Mouse (Mus musculus) forebrain, embryonic 13.5 days (tissue): ENCODE results near the gene Sgpp1. TPM values are rescaled to one million over a fixed set of nuclear protein-coding genes. Genes with fewer than 3 reads are reported as not detected.

Experiments
- ATAC-seq: fragments of 200-750 bp; cut with Nextera tagmentation; 2 replicates; pipeline ENCODE4 v1.8.0; 2017
- H3K27ac ChIP-seq: fragments of 300-500 bp; sonication (generic); 2 replicates; pipeline ENCODE4 v1.5.1; 2015; ENCODE audit warnings: inconsistent platforms, mild to moderate bottlenecking, moderate library complexity
- H3K27me3 ChIP-seq: fragments of 300-500 bp; sonication (generic); 2 replicates; pipeline ENCODE4 v1.6.1; 2015; ENCODE audit warnings: mild to moderate bottlenecking, inconsistent platforms
- H3K36me3 ChIP-seq: fragments of 300-500 bp; sonication (generic); 2 replicates; pipeline ENCODE4 v1.6.1; 2015; ENCODE audit warnings: mild to moderate bottlenecking, inconsistent platforms; ENCODE audit not compliant: poor library complexity, severe bottlenecking
- H3K4me1 ChIP-seq: fragments of 300-500 bp; sonication (generic); 2 replicates; pipeline ENCODE4 v1.6.1; 2015; ENCODE audit warnings: inconsistent platforms
- H3K4me2 ChIP-seq: fragments of 300-500 bp; sonication (generic); 2 replicates; pipeline ENCODE4 v1.6.1; 2015; ENCODE audit warnings: inconsistent platforms, mild to moderate bottlenecking, moderate library complexity
- H3K4me3 ChIP-seq: fragments of 300-500 bp; sonication (generic); 2 replicates; pipeline ENCODE4 v1.5.1; 2015; ENCODE audit warnings: mild to moderate bottlenecking, inconsistent platforms
- H3K9ac ChIP-seq: fragments of 300-500 bp; sonication (generic); 2 replicates; pipeline ENCODE4 v1.6.1; 2015; ENCODE audit warnings: mild to moderate bottlenecking, inconsistent platforms
- H3K9me3 ChIP-seq: fragments of 300-500 bp; sonication (generic); replicated peaks from 2 replicates; pipeline ENCODE4 v1.6.1; 2016; ENCODE audit warnings: inconsistent platforms
- WGBS: fragments of 180-500 bp; shearing (Covaris S2); methylation state at CpG from one replicate; pipeline ENCODE4 v1.1.7; 2015; 5-methylcytosine and 5-hydroxymethylcytosine counted together
- polyA plus RNA-seq: library from polyadenylated mRNA; unstranded; fragments of >200 nt; fragmentation: Nextera tagmentation; extraction: Ambion mirVana; gene quantifications from 2 replicates; pipeline ENCODE4 v1.2.1, GENCODE M21; 2015

Gene Sgpp1
- polyA plus RNA-seq, 1 experiment from 2014 or later, result 10.1 TPM

DNA sequence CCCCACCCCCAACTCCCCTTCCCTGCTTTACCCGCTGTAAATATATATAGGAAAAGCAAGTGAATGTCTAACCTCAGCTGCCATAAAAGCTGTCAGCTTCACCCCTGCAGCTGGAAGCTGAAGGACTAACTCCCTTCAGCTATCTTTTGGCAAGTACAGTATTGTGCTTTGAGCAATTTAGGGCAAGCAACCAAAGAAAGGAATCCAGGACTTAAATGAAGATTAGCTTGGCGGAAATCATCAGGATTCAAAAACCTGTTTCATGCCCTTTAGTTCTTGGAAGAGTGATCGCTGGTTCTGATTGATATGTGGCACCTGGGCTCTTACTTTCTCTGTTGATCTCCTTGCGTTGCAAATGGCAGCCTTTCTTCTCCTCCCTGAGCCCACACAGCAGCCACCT, 13.0 kb upstream of the Sgpp1 start:
- Histone ChIP-seq H3K27ac (no peak overlapping the region), H3K9ac (no peak overlapping the region), H3K4me2 (no peak overlapping the region), H3K4me1 (no peaks in the 10 kb centered on the region), H3K27me3 (no peaks in the 10 kb centered on the region), H3K4me3 (no peak overlapping the region), H3K9me3 (no peaks in the 10 kb centered on the region), H3K36me3 (no peaks in the 10 kb centered on the region)
- ATAC-seq, result no peak
- WGBS, result 70% methylated on average over 4 of the region's 4 CpGs

DNA sequence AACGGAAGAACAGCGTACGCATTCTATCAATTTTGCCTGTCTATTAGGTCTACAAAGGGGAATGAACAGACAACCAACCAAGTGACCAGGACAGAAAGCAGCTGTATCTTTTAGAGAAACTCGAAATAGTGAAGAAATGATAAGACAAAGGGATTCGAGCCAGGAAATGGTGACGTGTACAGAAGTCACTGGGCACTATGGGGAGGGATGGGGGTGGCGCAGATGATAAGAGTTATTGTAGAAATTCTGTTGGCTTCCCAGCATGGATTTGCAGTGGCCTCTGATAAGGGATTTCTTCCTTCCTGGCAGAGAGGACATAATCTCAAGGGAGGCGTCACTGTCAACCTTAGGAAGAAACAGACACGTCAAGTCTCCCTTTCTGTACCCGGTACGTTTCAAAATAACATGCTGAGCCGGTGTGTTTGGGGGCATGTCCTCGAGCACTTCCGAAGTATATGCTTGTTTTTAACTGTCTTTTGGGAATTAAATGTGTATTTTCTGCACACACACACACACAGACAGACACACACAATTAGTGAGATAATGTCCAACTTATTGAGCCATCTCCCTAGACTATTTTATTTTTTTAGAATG, 10.3 kb upstream of the Sgpp1 start:
- Histone ChIP-seq H3K4me1 (no peaks in the 10 kb centered on the region), H3K4me3 (no peak overlapping the region), H3K9me3 (no peaks in the 10 kb centered on the region), H3K9ac (no peak overlapping the region), H3K4me2 (no peak overlapping the region), H3K27me3 (no peaks in the 10 kb centered on the region), H3K27ac (no peak overlapping the region), H3K36me3 (no peaks in the 10 kb centered on the region)
- ATAC-seq, result no peak
- WGBS, result 88% methylated on average over 14 of the region's 14 CpGs

DNA sequence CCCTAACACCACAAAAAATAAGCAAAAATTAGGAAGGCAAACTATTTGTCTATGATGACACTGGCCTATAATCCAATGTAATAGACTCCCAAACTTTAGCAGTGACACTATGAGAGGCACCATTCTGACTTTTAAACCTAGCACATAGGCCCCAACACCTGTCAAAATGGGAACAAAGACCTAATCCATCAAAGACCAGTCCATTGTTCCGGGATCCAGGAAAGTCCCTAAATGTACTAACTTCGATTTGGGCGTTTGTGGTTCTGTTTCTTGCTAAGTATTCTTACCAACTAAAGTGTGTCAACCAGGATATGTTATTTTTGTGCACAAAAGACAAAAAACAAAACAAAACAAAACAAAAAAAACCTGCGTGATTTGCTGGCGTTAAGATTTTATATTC, 6.6 kb upstream of the Sgpp1 start:
- H3K9ac ChIP-seq, result no peak overlapping the region
- H3K36me3 ChIP-seq, result no peaks in the 10 kb centered on the region
- ATAC-seq, result no peak
- H3K4me1 ChIP-seq, result no peaks in the 10 kb centered on the region
- H3K9me3 ChIP-seq, result no peaks in the 10 kb centered on the region
- no peaks in the 10 kb centered on the region for H3K27me3 ChIP-seq
- 82% methylated on average over 5 of the region's 5 CpGs for WGBS
- H3K27ac ChIP-seq, result no peak overlapping the region
- H3K4me2 ChIP-seq, result no peak overlapping the region
- H3K4me3 ChIP-seq, result no peak overlapping the region

DNA sequence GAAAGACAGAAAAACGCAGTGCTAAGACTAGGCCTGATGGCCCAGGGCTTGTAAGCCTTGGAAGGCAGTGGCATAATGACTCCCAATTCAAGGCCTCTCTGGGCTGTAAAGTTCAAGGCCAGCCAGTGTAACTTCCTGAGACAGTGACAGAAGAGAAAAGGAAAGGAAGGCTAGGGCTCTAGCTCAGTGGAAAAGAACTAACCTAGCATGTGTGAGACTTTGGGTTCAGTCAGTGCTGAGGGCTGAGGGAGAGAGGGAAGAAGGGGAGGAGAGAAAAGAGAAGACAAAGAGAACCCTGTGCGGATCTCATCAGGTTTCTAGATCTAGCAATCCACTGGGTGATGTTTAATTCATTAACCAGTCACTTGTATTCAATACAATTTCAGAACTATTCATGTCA, 5.7 kb upstream of the Sgpp1 start:
- Histone ChIP-seq H3K9me3 (no peaks in the 10 kb centered on the region), H3K27me3 (0 out of 2 replicates have a peak, but pooled peaks cover 3% of the 10 kb centered on the region), H3K4me2 (no peak overlapping the region), H3K36me3 (no peaks in the 10 kb centered on the region), H3K9ac (no peak overlapping the region), H3K4me3 (no peak overlapping the region), H3K4me1 (no peaks in the 10 kb centered on the region), H3K27ac (no peak overlapping the region)
- WGBS, result 75% methylated on average over 2 of the region's 2 CpGs
- no peak for ATAC-seq

DNA sequence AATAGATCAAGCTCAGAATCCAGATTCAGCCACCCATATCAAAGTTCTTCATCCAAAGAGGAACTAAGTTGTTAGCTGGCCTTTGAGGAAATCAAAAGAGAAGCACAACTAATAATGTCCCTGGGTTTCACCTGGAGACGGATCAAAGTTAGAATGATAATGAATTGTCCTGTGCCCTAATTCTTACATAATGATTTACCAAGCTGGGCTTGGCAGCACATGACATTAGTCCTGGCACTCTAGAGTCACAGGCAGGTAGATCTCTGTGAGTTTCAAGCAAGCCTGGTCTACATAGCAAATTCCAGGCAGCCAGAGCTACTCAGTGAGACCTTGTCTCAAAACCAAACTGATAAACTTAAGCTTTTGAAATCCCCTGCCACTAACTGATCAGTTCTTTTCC, 4.9 kb upstream of the Sgpp1 start:
- Histone ChIP-seq H3K9me3 (no peaks in the 10 kb centered on the region), H3K4me1 (no peaks in the 10 kb centered on the region), H3K36me3 (no peaks in the 10 kb centered on the region), H3K27ac (no peak overlapping the region), H3K4me3 (no peak overlapping the region), H3K27me3 (0 out of 2 replicates have a peak, but pooled peaks cover 3% of the 10 kb centered on the region), H3K9ac (no peak overlapping the region), H3K4me2 (no peak overlapping the region)
- WGBS, result 74% methylated on average over 1 of the region's 1 CpGs
- ATAC-seq, result no peak

DNA sequence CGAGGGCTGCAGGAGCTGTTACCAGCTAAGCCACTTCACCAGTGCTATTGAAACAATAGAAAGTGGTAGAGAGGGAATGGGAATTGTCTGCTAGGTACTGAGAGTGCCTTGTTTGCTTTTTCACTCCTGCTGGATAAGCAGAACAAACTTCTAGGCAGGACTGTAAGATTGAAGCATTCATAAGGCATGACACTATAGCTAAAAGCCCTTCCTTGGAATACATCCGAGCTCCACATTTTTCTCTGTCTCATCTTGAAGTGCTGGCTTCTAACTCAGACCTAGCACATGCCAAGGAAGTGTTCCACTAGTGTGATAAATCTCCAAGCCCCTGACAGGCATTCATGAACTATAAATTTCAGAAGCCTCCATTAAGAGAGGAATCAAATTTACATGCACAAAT, 4.1 kb upstream of the Sgpp1 start:
- no peak overlapping the region for H3K27ac ChIP-seq
- H3K4me3 ChIP-seq, result no peak overlapping the region
- H3K36me3 ChIP-seq, result no peaks in the 10 kb centered on the region
- H3K4me2 ChIP-seq, result no peak overlapping the region
- no peak for ATAC-seq
- H3K27me3 ChIP-seq, result 0 out of 2 replicates have a peak, but pooled peaks cover 3% of the 10 kb centered on the region
- H3K9ac ChIP-seq, result no peak overlapping the region
- WGBS, result 41% methylated on average over 2 of the region's 2 CpGs
- H3K4me1 ChIP-seq, result peaks cover 2% of the 10 kb centered on the region; the same call in 1 of the 2 replicates
- no peaks in the 10 kb centered on the region for H3K9me3 ChIP-seq

DNA sequence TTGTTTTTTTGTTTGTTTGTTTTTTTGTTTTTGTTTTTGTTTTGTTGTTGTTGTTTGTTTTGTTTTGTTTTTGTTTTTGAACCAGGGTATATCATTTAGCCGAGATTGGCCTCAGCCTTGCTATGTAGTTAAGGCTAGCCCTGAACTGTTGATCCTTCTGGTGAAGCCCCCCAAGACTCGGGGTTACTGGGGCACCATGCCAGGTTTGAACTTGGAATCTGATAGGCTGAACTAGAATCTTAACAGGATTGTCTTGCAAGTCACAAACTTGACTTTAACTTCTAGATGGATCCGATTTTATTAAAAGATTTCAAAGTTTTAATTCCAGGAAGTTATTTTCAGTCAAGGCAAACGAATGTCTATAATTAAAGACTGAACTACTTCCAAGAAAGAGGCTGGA, 767 bp upstream of the Sgpp1 start:
- H3K4me2 ChIP-seq, result 0 out of 2 replicates have a peak overlapping the region, but pooled peaks have one; percentile 99
- 0 out of 2 replicates have a peak, but pooled peaks cover 3% of the 10 kb centered on the region for H3K27me3 ChIP-seq
- peaks cover 20% of the 10 kb centered on the region for H3K4me1 ChIP-seq
- H3K36me3 ChIP-seq, result no peaks in the 10 kb centered on the region
- H3K4me3 ChIP-seq, result peak overlapping the region; percentile 86; the same call in 1 of the 2 replicates
- H3K9me3 ChIP-seq, result no peaks in the 10 kb centered on the region
- 75% methylated on average over 4 of the region's 4 CpGs for WGBS
- ATAC-seq, result no peak
- no peak overlapping the region for H3K27ac ChIP-seq
- no peak overlapping the region for H3K9ac ChIP-seq

DNA sequence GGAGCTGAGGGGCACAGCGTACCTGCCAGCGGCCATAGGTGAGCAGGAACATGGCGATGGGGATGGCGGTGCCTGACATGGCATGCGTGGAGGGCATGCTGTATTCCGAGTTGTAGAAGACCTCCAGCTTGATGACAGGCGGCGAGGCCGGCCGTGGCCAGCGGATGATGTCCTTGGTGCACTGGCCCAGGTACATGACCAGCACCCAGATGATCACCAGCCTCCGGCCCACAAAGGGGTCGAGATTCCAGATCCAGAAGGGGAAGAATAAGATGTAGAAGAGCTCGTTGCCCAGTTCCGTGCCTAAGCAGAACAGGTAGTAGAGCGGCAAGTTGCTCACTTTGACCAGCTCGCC, 661 bp downstream of the Sgpp1 start:
- H3K9ac ChIP-seq, result peak overlapping the region; percentile 95
- WGBS, result 2% methylated on average over 17 of the region's 17 CpGs
- H3K4me1 ChIP-seq, result peaks cover 20% of the 10 kb centered on the region
- no peak; the same call in 1 of the 2 replicates for ATAC-seq
- H3K4me2 ChIP-seq, result peak overlapping the region; percentile 99
- H3K4me3 ChIP-seq, result peak overlapping the region; percentile 86
- no peaks in the 10 kb centered on the region for H3K9me3 ChIP-seq
- H3K27me3 ChIP-seq, result 0 out of 2 replicates have a peak, but pooled peaks cover 3% of the 10 kb centered on the region
- H3K27ac ChIP-seq, result no peak overlapping the region
- no peaks in the 10 kb centered on the region for H3K36me3 ChIP-seq

DNA sequence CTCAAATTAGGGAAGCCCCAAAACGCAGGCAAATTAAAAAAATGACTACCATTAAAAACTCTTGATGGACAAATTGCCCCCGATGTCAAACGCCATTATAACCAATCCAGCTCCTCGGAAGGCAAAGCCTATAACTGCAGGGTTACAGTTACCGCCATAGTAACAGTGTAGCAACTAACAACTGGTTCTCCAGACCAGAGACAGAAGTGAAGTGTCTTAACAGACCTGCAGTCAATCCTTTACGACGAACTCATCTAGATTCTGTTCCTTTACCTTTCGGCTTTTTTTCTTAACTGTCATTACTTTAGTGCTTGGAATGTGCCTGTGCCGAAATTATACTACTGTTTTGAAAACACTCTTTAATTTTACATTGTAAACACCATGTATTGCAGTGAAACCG, 1.4 kb downstream of the Sgpp1 start:
- no peaks in the 10 kb centered on the region for H3K36me3 ChIP-seq
- 0 out of 2 replicates have a peak, but pooled peaks cover 3% of the 10 kb centered on the region for H3K27me3 ChIP-seq
- peak overlapping the region; percentile 86 for H3K4me3 ChIP-seq
- H3K4me2 ChIP-seq, result peak overlapping the region; percentile 99
- no peaks in the 10 kb centered on the region for H3K9me3 ChIP-seq
- no peak for ATAC-seq
- no peak overlapping the region for H3K27ac ChIP-seq
- peaks cover 20% of the 10 kb centered on the region for H3K4me1 ChIP-seq
- peak overlapping the region; percentile 95 for H3K9ac ChIP-seq
- 26% methylated on average over 10 of the region's 10 CpGs for WGBS

DNA sequence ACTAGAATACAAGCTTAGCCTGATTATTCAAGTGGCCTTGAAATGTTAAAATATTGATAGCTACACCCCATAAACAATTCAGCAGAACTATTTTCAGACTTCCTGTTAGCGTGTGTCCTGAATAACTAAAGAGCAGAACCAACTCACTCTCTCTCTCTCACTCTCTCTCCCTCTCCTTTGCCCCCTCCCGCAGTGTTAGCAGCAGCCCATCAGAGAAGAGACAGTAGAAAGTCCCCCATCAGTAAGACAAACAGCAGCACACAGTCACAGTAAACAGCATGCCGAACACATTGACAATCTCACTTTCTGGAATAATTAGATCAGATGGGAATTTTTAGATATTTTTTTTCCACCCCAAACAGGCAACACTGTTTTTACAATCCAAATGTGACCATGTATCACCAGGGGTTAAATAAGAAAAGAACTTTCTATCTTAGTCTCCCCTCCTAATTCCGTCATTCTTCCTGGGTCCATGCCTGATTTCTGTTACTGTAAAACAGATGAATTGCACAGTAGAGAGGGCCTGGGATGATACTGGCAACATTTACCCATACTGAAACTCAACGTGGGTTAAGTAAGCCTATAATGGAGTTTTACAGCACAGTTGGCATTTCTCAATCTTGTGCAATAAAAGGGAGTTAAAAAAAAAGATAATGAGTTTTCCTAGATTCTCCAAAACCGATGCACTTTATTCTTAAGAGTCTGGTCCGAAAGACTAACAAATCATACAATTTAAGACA, 2.0 kb downstream of the Sgpp1 start:
- peaks cover 20% of the 10 kb centered on the region for H3K4me1 ChIP-seq
- WGBS, result 44% methylated on average over 7 of the region's 7 CpGs
- H3K9ac ChIP-seq, result peak overlapping the region; percentile 95; the same call in 1 of the 2 replicates
- no peaks in the 10 kb centered on the region for H3K9me3 ChIP-seq
- no peak for ATAC-seq
- peak overlapping the region; percentile 86 for H3K4me3 ChIP-seq
- H3K27ac ChIP-seq, result no peak overlapping the region
- 0 out of 2 replicates have a peak, but pooled peaks cover 3% of the 10 kb centered on the region for H3K27me3 ChIP-seq
- peak overlapping the region; percentile 99 for H3K4me2 ChIP-seq
- peaks cover 4% of the 10 kb centered on the region for H3K36me3 ChIP-seq

DNA sequence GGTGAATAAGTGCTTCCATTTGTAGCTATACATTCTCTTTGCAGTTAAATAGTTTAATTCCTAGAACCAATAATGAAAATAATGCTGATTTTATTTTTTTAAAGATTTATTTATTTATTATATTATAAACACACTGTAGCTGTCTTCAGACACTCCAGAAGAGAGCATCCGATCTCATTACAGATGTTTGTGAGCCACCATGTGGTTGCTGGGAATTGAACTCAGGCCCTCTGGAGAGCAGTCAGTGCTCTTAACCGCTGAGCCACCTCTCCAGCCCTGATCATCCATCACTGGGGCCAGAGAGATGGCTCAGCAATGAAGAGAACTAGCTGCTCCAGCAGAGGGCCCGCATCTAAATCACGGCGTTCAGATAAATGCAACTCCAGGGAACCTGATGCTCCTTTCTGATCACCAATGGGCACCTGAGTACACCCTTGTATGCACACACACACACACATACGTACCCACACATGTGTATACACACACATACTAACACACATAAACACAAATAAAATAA, 3.5 kb downstream of the Sgpp1 start:
- no peaks in the 10 kb centered on the region for H3K9me3 ChIP-seq
- H3K4me3 ChIP-seq, result no peak overlapping the region
- 0 out of 2 replicates have a peak, but pooled peaks cover 3% of the 10 kb centered on the region for H3K27me3 ChIP-seq
- H3K36me3 ChIP-seq, result peaks cover 9% of the 10 kb centered on the region
- H3K27ac ChIP-seq, result no peak overlapping the region
- H3K4me2 ChIP-seq, result no peak overlapping the region
- H3K9ac ChIP-seq, result no peak overlapping the region
- H3K4me1 ChIP-seq, result peaks cover 20% of the 10 kb centered on the region
- 68% methylated on average over 6 of the region's 6 CpGs for WGBS
- no peak for ATAC-seq

DNA sequence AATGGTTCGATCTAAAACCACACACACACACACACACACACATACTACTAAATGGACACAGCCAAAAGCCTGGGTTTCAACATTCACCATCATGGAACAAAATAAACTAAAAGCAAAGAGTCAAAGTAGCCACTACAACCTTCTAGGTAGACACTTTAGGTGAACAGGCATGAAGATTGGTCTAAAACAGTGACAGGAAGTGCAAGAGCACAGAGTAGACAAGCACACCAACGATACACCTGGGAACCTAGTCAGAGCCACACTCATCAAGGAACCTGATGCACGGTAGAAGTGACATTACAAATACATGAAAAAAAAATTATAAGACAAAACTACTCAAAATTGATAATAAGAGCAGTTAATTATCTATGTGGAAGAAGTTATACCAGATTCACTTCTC, 4.0 kb downstream of the Sgpp1 start:
- WGBS, result 92% methylated on average over 3 of the region's 3 CpGs
- peaks cover 9% of the 10 kb centered on the region for H3K36me3 ChIP-seq
- no peak for ATAC-seq
- H3K9ac ChIP-seq, result no peak overlapping the region
- H3K9me3 ChIP-seq, result no peaks in the 10 kb centered on the region
- H3K4me3 ChIP-seq, result no peak overlapping the region
- peaks cover 20% of the 10 kb centered on the region for H3K4me1 ChIP-seq
- H3K27me3 ChIP-seq, result no peaks in the 10 kb centered on the region
- H3K4me2 ChIP-seq, result no peak overlapping the region
- H3K27ac ChIP-seq, result no peak overlapping the region
